Mouse (Mus musculus) hindbrain, embryonic 12.5 days (tissue): ENCODE data around the gene Sapcd2. TPM values are rescaled to one million over a fixed set of nuclear protein-coding genes. Genes with fewer than 3 reads are reported as not detected.

Experiments
- ATAC-seq: fragments of 200-750 bp; cut with Nextera tagmentation; 2 replicates; pipeline ENCODE4 v1.8.0; 2017; ENCODE audit warnings: moderate TSS enrichment; ENCODE audit not compliant: low FRiP score
- H3K27ac ChIP-seq: fragments of 300-500 bp; sonication (generic); 2 replicates; pipeline ENCODE4 v1.5.1; 2016; ENCODE audit warnings: mild to moderate bottlenecking
- H3K27me3 ChIP-seq: fragments of 300-500 bp; sonication (generic); 2 replicates; pipeline ENCODE4 v1.6.1; 2016; ENCODE audit warnings: mild to moderate bottlenecking
- H3K36me3 ChIP-seq: fragments of 300-500 bp; sonication (generic); 2 replicates; pipeline ENCODE4 v1.6.1; 2016; ENCODE audit warnings: mild to moderate bottlenecking
- H3K4me1 ChIP-seq: fragments of 300-500 bp; sonication (generic); 2 replicates; pipeline ENCODE4 v1.6.1; 2016
- H3K4me2 ChIP-seq: fragments of 300-500 bp; sonication (generic); replicated peaks from 2 replicates; pipeline ENCODE4 v1.6.1; 2016; ENCODE audit warnings: mild to moderate bottlenecking
- H3K4me3 ChIP-seq: fragments of 300-500 bp; sonication (generic); 2 replicates; pipeline ENCODE4 v1.5.1; 2016; ENCODE audit warnings: mild to moderate bottlenecking
- H3K9ac ChIP-seq: fragments of 300-500 bp; sonication (generic); 2 replicates; pipeline ENCODE4 v1.6.1; 2016; ENCODE audit warnings: mild to moderate bottlenecking, moderate library complexity
- H3K9me3 ChIP-seq: fragments of 300-500 bp; sonication (generic); replicated peaks from 2 replicates; pipeline ENCODE4 v1.6.1; 2016; ENCODE audit warnings: mild to moderate bottlenecking
- WGBS: fragments of 180-500 bp; shearing (Covaris S2); methylation state at CpG from one replicate; pipeline ENCODE4 v1.1.7; 2016; 5-methylcytosine and 5-hydroxymethylcytosine counted together
- polyA plus RNA-seq: library from polyadenylated mRNA; unstranded; fragments of >200 nt; fragmentation: Nextera tagmentation; extraction: Ambion mirVana; gene quantifications from 2 replicates; pipeline ENCODE4 v1.2.1, GENCODE M21; 2016

The Sapcd2 gene
- 31.9 and 41.4 TPM in 2 replicates for polyA plus RNA-seq

GRCm38 (mm10) chr2:25371764-25372643, at the start of gene Sapcd2:
Gene Sapcd2, plus strand, starts transcription at chr2:25372321.
- ATAC-seq, result peak; percentile 94
- H3K9me3 ChIP-seq, result no peaks in the 10 kb centered on the region
- peak within 1 kb of the TSS; percentile 72 for H3K4me3 ChIP-seq
- H3K27me3 ChIP-seq, result peaks cover 25% of the 10 kb centered on the region
- H3K9ac ChIP-seq, result peak within 1 kb of the TSS; percentile 70
- H3K4me2 ChIP-seq, result peak within 1 kb of the TSS; percentile 92
- H3K4me1 ChIP-seq, result peaks cover 29% of the 10 kb centered on the region
- under 1% methylated on average over 65 of the region's 65 CpGs for WGBS
- 0 out of 2 replicates have a peak, but pooled peaks cover 5% of the 10 kb centered on the region for H3K36me3 ChIP-seq
- peak within 1 kb of the TSS; percentile 86 for H3K27ac ChIP-seq

- Histone ChIP-seq H3K4me2 (no peak overlapping the region), H3K4me1 (peaks cover under 1% of the 10 kb centered on the region; the same call in 1 of the 2 replicates), H3K36me3 (no peaks in the 10 kb centered on the region), H3K27me3 (0 out of 2 replicates have a peak, but pooled peaks cover 9% of the 10 kb centered on the region), H3K27ac (no peak overlapping the region), H3K9me3 (no peaks in the 10 kb centered on the region), H3K4me3 (no peak overlapping the region), H3K9ac (no peak overlapping the region)
- 74% methylated on average over 2 of the region's 2 CpGs for WGBS
- no peak for ATAC-seq
Measured at GRCm38 (mm10) chr2:25326036-25326435, 46.1 kb upstream of the Sapcd2 start.

- no peaks in the 10 kb centered on the region for H3K36me3 ChIP-seq
Measured at GRCm38 (mm10) chr2:25328440-25328839, 43.7 kb upstream of the Sapcd2 start.

GRCm38 (mm10) chr2:25331470-25331869, 40.7 kb upstream of the Sapcd2 start:
- H3K36me3 ChIP-seq, result peaks cover 26% of the 10 kb centered on the region
- 54% methylated on average over 9 of the region's 9 CpGs for WGBS
- H3K9ac ChIP-seq, result peak overlapping the region; percentile 92
- peak overlapping the region; percentile 88 for H3K4me3 ChIP-seq
- H3K9me3 ChIP-seq, result no peaks in the 10 kb centered on the region
- peaks cover 20% of the 10 kb centered on the region for H3K4me1 ChIP-seq
- no peaks in the 10 kb centered on the region for H3K27me3 ChIP-seq
- no peak for ATAC-seq
- H3K4me2 ChIP-seq, result peak overlapping the region; percentile 94
- H3K27ac ChIP-seq, result no peak overlapping the region

More at GRCm38 (mm10) chr2:25328440-25328839, 43.7 kb upstream of the Sapcd2 start:
- no peak for ATAC-seq
- 38% methylated on average over 7 of the region's 7 CpGs for WGBS
- Histone ChIP-seq H3K27ac (no peak overlapping the region), H3K9ac (no peak overlapping the region), H3K4me3 (no peak overlapping the region), H3K4me2 (no peak overlapping the region), H3K4me1 (peaks cover 11% of the 10 kb centered on the region), H3K9me3 (no peaks in the 10 kb centered on the region), H3K27me3 (no peaks in the 10 kb centered on the region)

- peak; percentile 98 for ATAC-seq
- H3K4me1 ChIP-seq, result peaks cover 20% of the 10 kb centered on the region
- peak within 1 kb of the TSS; percentile 88 for H3K4me3 ChIP-seq
- no peaks in the 10 kb centered on the region for H3K9me3 ChIP-seq
- no peaks in the 10 kb centered on the region for H3K27me3 ChIP-seq
- peak within 1 kb of the TSS; percentile 92 for H3K9ac ChIP-seq
- under 1% methylated on average over 76 of the region's 78 CpGs for WGBS
- peak within 1 kb of the TSS; percentile 84 for H3K27ac ChIP-seq
- peak within 1 kb of the TSS; percentile 94 for H3K4me2 ChIP-seq
- peaks cover 36% of the 10 kb centered on the region for H3K36me3 ChIP-seq
Measured at GRCm38 (mm10) chr2:25332286-25333160, 39.6 kb upstream of the Sapcd2 start, which contains the start of gene Man1b1. Gene Man1b1, plus strand, starts transcription at chr2:25332338.

GRCm38 (mm10) chr2:25333569-25333968, 38.6 kb upstream of the Sapcd2 start:
- ATAC-seq, result no peak
- H3K36me3 ChIP-seq, result peaks cover 47% of the 10 kb centered on the region
- H3K9ac ChIP-seq, result peak overlapping the region; percentile 92

GRCm38 (mm10) chr2:25338303-25338702, 33.8 kb upstream of the Sapcd2 start:
- Histone ChIP-seq H3K9me3 (no peaks in the 10 kb centered on the region), H3K27me3 (no peaks in the 10 kb centered on the region), H3K27ac (no peak overlapping the region), H3K36me3 (peaks cover 87% of the 10 kb centered on the region), H3K4me2 (no peak overlapping the region), H3K4me1 (peaks cover 10% of the 10 kb centered on the region), H3K4me3 (no peak overlapping the region), H3K9ac (no peak overlapping the region)
- WGBS, result 92% methylated on average over 6 of the region's 6 CpGs
- no peak for ATAC-seq

More at GRCm38 (mm10) chr2:25333569-25333968, 38.6 kb upstream of the Sapcd2 start:
- 78% methylated on average over 2 of the region's 2 CpGs for WGBS
- no peaks in the 10 kb centered on the region for H3K9me3 ChIP-seq
- no peak overlapping the region for H3K27ac ChIP-seq
- H3K4me2 ChIP-seq, result peak overlapping the region; percentile 94
- H3K4me3 ChIP-seq, result peak overlapping the region; percentile 88
- peaks cover 20% of the 10 kb centered on the region for H3K4me1 ChIP-seq
- H3K27me3 ChIP-seq, result no peaks in the 10 kb centered on the region

- 98% methylated on average over 7 of the region's 7 CpGs for WGBS
- ATAC-seq, result no peak
- peaks cover 99% of the 10 kb centered on the region for H3K36me3 ChIP-seq
Measured at GRCm38 (mm10) chr2:25348162-25348561, 24.0 kb upstream of the Sapcd2 start.

GRCm38 (mm10) chr2:25349499-25349898, 22.6 kb upstream of the Sapcd2 start:
- 97% methylated on average over 4 of the region's 4 CpGs for WGBS
- no peak overlapping the region for H3K4me2 ChIP-seq
- no peak overlapping the region for H3K9ac ChIP-seq
- H3K27ac ChIP-seq, result no peak overlapping the region
- peaks cover 91% of the 10 kb centered on the region for H3K36me3 ChIP-seq
- ATAC-seq, result no peak
- H3K27me3 ChIP-seq, result no peaks in the 10 kb centered on the region
- H3K4me1 ChIP-seq, result no peaks in the 10 kb centered on the region
- H3K9me3 ChIP-seq, result no peaks in the 10 kb centered on the region
- H3K4me3 ChIP-seq, result no peak overlapping the region

More at GRCm38 (mm10) chr2:25348162-25348561, 24.0 kb upstream of the Sapcd2 start:
- no peaks in the 10 kb centered on the region for H3K9me3 ChIP-seq
- no peak overlapping the region for H3K9ac ChIP-seq
- H3K4me2 ChIP-seq, result no peak overlapping the region
- H3K27me3 ChIP-seq, result no peaks in the 10 kb centered on the region
- H3K4me1 ChIP-seq, result no peaks in the 10 kb centered on the region
- no peak overlapping the region for H3K27ac ChIP-seq
- no peak overlapping the region for H3K4me3 ChIP-seq

- Histone ChIP-seq H3K4me1 (peaks cover 10% of the 10 kb centered on the region), H3K4me2 (no peak overlapping the region), H3K4me3 (no peak overlapping the region), H3K27ac (no peak overlapping the region), H3K9ac (no peak overlapping the region), H3K27me3 (no peaks in the 10 kb centered on the region), H3K36me3 (peaks cover 79% of the 10 kb centered on the region), H3K9me3 (no peaks in the 10 kb centered on the region)
- ATAC-seq, result no peak
- 95% methylated on average over 3 of the region's 3 CpGs for WGBS
Measured at GRCm38 (mm10) chr2:25350701-25351100, 21.4 kb upstream of the Sapcd2 start.

GRCm38 (mm10) chr2:25354211-25354610, 17.9 kb upstream of the Sapcd2 start:
- Histone ChIP-seq H3K4me1 (peaks cover 20% of the 10 kb centered on the region), H3K9me3 (no peaks in the 10 kb centered on the region), H3K4me2 (no peak overlapping the region), H3K36me3 (peaks cover 44% of the 10 kb centered on the region), H3K9ac (no peak overlapping the region), H3K27ac (no peak overlapping the region), H3K4me3 (no peak overlapping the region), H3K27me3 (no peaks in the 10 kb centered on the region)
- no peak for ATAC-seq
- WGBS, result 86% methylated on average over 6 of the region's 6 CpGs
